8 mouse cellular contexts compared by ENCODE assay signal in genomic region chr8:105304325-105305210, GRCm38 (mm10). TPM values are rescaled to one million over a fixed set of nuclear protein-coding genes. Genes with fewer than 3 reads are reported as not detected.
DNase-seq lines count a peak whose midpoint lies in the region; ATAC-seq and TF ChIP-seq lines count a peak whose summit lies in the region.

No protein-coding gene starts in this region.

- H3K9me3 ChIP-seq in hindbrain, embryonic 12.5 days (replicated peaks): no peaks in the 10 kb centered on the region
- H3K9me3 ChIP-seq in hindbrain, embryonic 11.5 days (ENCODE audit: control insufficient read depth, low read length): no peaks in the 10 kb centered on the region
- H3K9me3 ChIP-seq in E14TG2a.4 (ENCODE audit: low read length): no peaks in the 10 kb centered on the region
- no peaks in the 10 kb centered on the region for H3K9me3 ChIP-seq in embryonic facial prominence, embryonic 15.5 days (replicated peaks)
- H3K9me3 ChIP-seq in liver, embryonic 15.5 days (replicated peaks): no peaks in the 10 kb centered on the region

- TF ChIP-seq CTCF in E14TG2a.4 (conservative IDR thresholded peaks at IDR 0.05; ENCODE audit: low read length): no peak

- no peak overlapping the region for H3K9ac ChIP-seq in hindbrain, embryonic 12.5 days
- H3K9ac ChIP-seq in hindbrain, embryonic 11.5 days (ENCODE audit: low read depth, low read length): no peak overlapping the region
- H3K9ac ChIP-seq in embryonic facial prominence, embryonic 15.5 days: no peak overlapping the region
- no peak overlapping the region for H3K9ac ChIP-seq in liver, embryonic 15.5 days

- peak overlapping the region; percentile 9; the same call in 1 of the 2 replicates for H3K27ac ChIP-seq in hindbrain, embryonic 12.5 days
- no peak overlapping the region for H3K27ac ChIP-seq in hindbrain, embryonic 11.5 days (ENCODE audit: low read depth, low read length)
- peak overlapping the region; percentile 87 for H3K27ac ChIP-seq in embryonic facial prominence, embryonic 15.5 days (replicated peaks)
- peak overlapping the region; percentile 98 for H3K27ac ChIP-seq in liver, embryonic 15.5 days (replicated peaks)

- no peaks in the 10 kb centered on the region for H3K27me3 ChIP-seq in hindbrain, embryonic 12.5 days
- no peaks in the 10 kb centered on the region for H3K27me3 ChIP-seq in hindbrain, embryonic 11.5 days (ENCODE audit: control insufficient read depth, insufficient read depth, low read length)
- no peaks in the 10 kb centered on the region for H3K27me3 ChIP-seq in E14TG2a.4 (ENCODE audit: insufficient read depth, low read length)
- no peaks in the 10 kb centered on the region for H3K27me3 ChIP-seq in embryonic facial prominence, embryonic 15.5 days
- H3K27me3 ChIP-seq in liver, embryonic 15.5 days: no peaks in the 10 kb centered on the region

- 81% methylated on average over 9 of the region's 9 CpGs for WGBS in hindbrain, embryonic 12.5 days
- 89% methylated on average over 9 of the region's 9 CpGs for WGBS in hindbrain, embryonic 11.5 days
- 44% methylated on average over 9 of the region's 9 CpGs for WGBS in embryonic facial prominence, embryonic 15.5 days
- 68% methylated on average over 9 of the region's 9 CpGs for WGBS in liver, embryonic 15.5 days (ENCODE audit: insufficient replicate concordance)

- no peak for ATAC-seq in hindbrain, embryonic 12.5 days (ENCODE audit: low FRiP score)
- ATAC-seq in hindbrain, embryonic 11.5 days (ENCODE audit: low FRiP score): no peak
- 0 out of 2 replicates have a peak, but pooled peaks have one; percentile 15 for ATAC-seq in embryonic facial prominence, embryonic 15.5 days (ENCODE audit: insufficient number of reproducible peaks, low FRiP score, low TSS enrichment, low read depth)
- no peak for ATAC-seq in liver, embryonic 15.5 days (ENCODE audit: insufficient read depth)

- DNase-seq in hindbrain, embryonic 11.5 days (ENCODE audit: low spot score): no peak
- DNase-seq in layer of hippocampus, adult 9-11 months: no peak
- DNase-seq in kidney, postnatal 14 days: no peak
- no peak for DNase-seq in testis, postnatal 14 days (ENCODE audit: low spot score)

- peaks cover 13% of the 10 kb centered on the region for H3K4me1 ChIP-seq in hindbrain, embryonic 12.5 days
- 0 out of 2 replicates have a peak, but pooled peaks cover 2% of the 10 kb centered on the region for H3K4me1 ChIP-seq in hindbrain, embryonic 11.5 days (replicated peaks; ENCODE audit: control insufficient read depth, insufficient read depth, low read length)
- peaks cover 76% of the 10 kb centered on the region for H3K4me1 ChIP-seq in E14TG2a.4 (replicated peaks; ENCODE audit: low read depth, low read length)
- peaks cover 29% of the 10 kb centered on the region for H3K4me1 ChIP-seq in embryonic facial prominence, embryonic 15.5 days
- peaks cover 66% of the 10 kb centered on the region for H3K4me1 ChIP-seq in liver, embryonic 15.5 days (replicated peaks)

- no peak overlapping the region for H3K4me2 ChIP-seq in hindbrain, embryonic 12.5 days (replicated peaks)
- no peak overlapping the region for H3K4me2 ChIP-seq in hindbrain, embryonic 11.5 days (replicated peaks; ENCODE audit: low read depth, low read length)
- 0 out of 2 replicates have a peak overlapping the region, but pooled peaks have one; percentile 2 for H3K4me2 ChIP-seq in embryonic facial prominence, embryonic 15.5 days (replicated peaks)
- H3K4me2 ChIP-seq in liver, embryonic 15.5 days: peak overlapping the region; percentile 80; the same call in 1 of the 2 replicates

- H3K36me3 ChIP-seq in hindbrain, embryonic 12.5 days: peaks cover 75% of the 10 kb centered on the region
- peaks cover 19% of the 10 kb centered on the region for H3K36me3 ChIP-seq in hindbrain, embryonic 11.5 days (ENCODE audit: control insufficient read depth, insufficient read depth, low read length)
- H3K36me3 ChIP-seq in E14TG2a.4 (ENCODE audit: insufficient read depth, low read length): peaks cover 89% of the 10 kb centered on the region
- peaks cover 71% of the 10 kb centered on the region for H3K36me3 ChIP-seq in embryonic facial prominence, embryonic 15.5 days
- H3K36me3 ChIP-seq in liver, embryonic 15.5 days (replicated peaks): peaks cover 100% of the 10 kb centered on the region

- no peak overlapping the region for H3K4me3 ChIP-seq in hindbrain, embryonic 12.5 days
- no peak overlapping the region for H3K4me3 ChIP-seq in hindbrain, embryonic 11.5 days (ENCODE audit: low read depth, low read length)
- peak overlapping the region; percentile 71; the same call in 1 of the 2 replicates for H3K4me3 ChIP-seq in E14TG2a.4 (replicated peaks; ENCODE audit: low read length)
- no peak overlapping the region for H3K4me3 ChIP-seq in embryonic facial prominence, embryonic 15.5 days (replicated peaks)
- no peak overlapping the region for H3K4me3 ChIP-seq in liver, embryonic 15.5 days (replicated peaks)

RNA-seq across cellular contexts. Expression of gene Elmo3, which starts 0.8 kb away (rescaled TPM):
- polyA plus RNA-seq in hindbrain, embryonic 12.5 days (2016; fragmentation: Nextera tagmentation; extraction: Ambion mirVana): 2.7 and 3.2 TPM in 2 replicates
- 1.7 and 2.6 TPM in 2 replicates for polyA plus RNA-seq in hindbrain, embryonic 11.5 days (2014; fragmentation: Nextera tagmentation; extraction: Ambion mirVana)
- 9.9 and 11.4 TPM in 2 replicates for polyA plus RNA-seq in embryonic facial prominence, embryonic 15.5 days (2015; fragmentation: Nextera tagmentation; extraction: Ambion mirVana)
- 3.4 and 4.4 TPM in 2 replicates for polyA plus RNA-seq in liver, embryonic 15.5 days (2015; fragmentation: Nextera tagmentation; extraction: Ambion mirVana)

RNA-seq across cellular contexts. Expression of gene E2f4, which starts 7.1 kb away (rescaled TPM):
- polyA plus RNA-seq in hindbrain, embryonic 12.5 days (2016; fragmentation: Nextera tagmentation; extraction: Ambion mirVana): 68.8 and 69.9 TPM in 2 replicates
- polyA plus RNA-seq in hindbrain, embryonic 11.5 days (2014; fragmentation: Nextera tagmentation; extraction: Ambion mirVana): 96.7 and 97.1 TPM in 2 replicates
- polyA plus RNA-seq in embryonic facial prominence, embryonic 15.5 days (2015; fragmentation: Nextera tagmentation; extraction: Ambion mirVana): 67.9 and 79.6 TPM in 2 replicates
- 197 and 211 TPM in 2 replicates for polyA plus RNA-seq in liver, embryonic 15.5 days (2015; fragmentation: Nextera tagmentation; extraction: Ambion mirVana)

RNA-seq across cellular contexts. Expression of gene Exoc3l, which starts 8.7 kb away (rescaled TPM):
- polyA plus RNA-seq in hindbrain, embryonic 12.5 days (2016; fragmentation: Nextera tagmentation; extraction: Ambion mirVana): 12.7 and 15.7 TPM in 2 replicates
- polyA plus RNA-seq in hindbrain, embryonic 11.5 days (2014; fragmentation: Nextera tagmentation; extraction: Ambion mirVana): 6.0 and 10.0 TPM in 2 replicates
- polyA plus RNA-seq in embryonic facial prominence, embryonic 15.5 days (2015; fragmentation: Nextera tagmentation; extraction: Ambion mirVana): 10.2 and 11.0 TPM in 2 replicates
- polyA plus RNA-seq in liver, embryonic 15.5 days (2015; fragmentation: Nextera tagmentation; extraction: Ambion mirVana): 6.0 and 6.7 TPM in 2 replicates

RNA-seq across cellular contexts. Expression of gene 4931428F04Rik, which starts 14.9 kb away (rescaled TPM):
- 63.2 and 74.0 TPM in 2 replicates for polyA plus RNA-seq in hindbrain, embryonic 12.5 days (2016; fragmentation: Nextera tagmentation; extraction: Ambion mirVana)
- polyA plus RNA-seq in hindbrain, embryonic 11.5 days (2014; fragmentation: Nextera tagmentation; extraction: Ambion mirVana): 31.7 and 40.2 TPM in 2 replicates
- 12.1 and 14.5 TPM in 2 replicates for polyA plus RNA-seq in embryonic facial prominence, embryonic 15.5 days (2015; fragmentation: Nextera tagmentation; extraction: Ambion mirVana)
- polyA plus RNA-seq in liver, embryonic 15.5 days (2015; fragmentation: Nextera tagmentation; extraction: Ambion mirVana): 0.59 and 0.68 TPM in 2 replicates

RNA-seq across cellular contexts. Expression of gene Lrrc29, which starts 21.5 kb away (rescaled TPM):
- 1.3 TPM in 2 replicates for polyA plus RNA-seq in hindbrain, embryonic 12.5 days (2016; fragmentation: Nextera tagmentation; extraction: Ambion mirVana)
- 0.98 and 1.2 TPM in 2 replicates for polyA plus RNA-seq in hindbrain, embryonic 11.5 days (2014; fragmentation: Nextera tagmentation; extraction: Ambion mirVana)
- 1.6 and 2.0 TPM in 2 replicates for polyA plus RNA-seq in embryonic facial prominence, embryonic 15.5 days (2015; fragmentation: Nextera tagmentation; extraction: Ambion mirVana)
- polyA plus RNA-seq in liver, embryonic 15.5 days (2015; fragmentation: Nextera tagmentation; extraction: Ambion mirVana): 10.4 and 11.8 TPM in 2 replicates

Comparison
In these comparisons a context has a peak if more than half of its experiments do, and no peak if none do; other contexts are left out.
1. H3K4me2 ChIP-seq: peak in embryonic facial prominence, embryonic 15.5 days (single experiment) and liver, embryonic 15.5 days (single experiment); none in hindbrain, embryonic 12.5 days (single experiment) and hindbrain, embryonic 11.5 days (single experiment).